Mouse (Mus musculus): Measurements from ENCODE around the gene Gm11639. TPM values are rescaled to one million over a fixed set of nuclear protein-coding genes. Genes with fewer than 3 reads are reported as not detected.

The Gm11639 gene
- not detected in 2 replicates for polyA plus RNA-seq (2014; fragmentation: Nextera tagmentation; extraction: Ambion mirVana)

DNA sequence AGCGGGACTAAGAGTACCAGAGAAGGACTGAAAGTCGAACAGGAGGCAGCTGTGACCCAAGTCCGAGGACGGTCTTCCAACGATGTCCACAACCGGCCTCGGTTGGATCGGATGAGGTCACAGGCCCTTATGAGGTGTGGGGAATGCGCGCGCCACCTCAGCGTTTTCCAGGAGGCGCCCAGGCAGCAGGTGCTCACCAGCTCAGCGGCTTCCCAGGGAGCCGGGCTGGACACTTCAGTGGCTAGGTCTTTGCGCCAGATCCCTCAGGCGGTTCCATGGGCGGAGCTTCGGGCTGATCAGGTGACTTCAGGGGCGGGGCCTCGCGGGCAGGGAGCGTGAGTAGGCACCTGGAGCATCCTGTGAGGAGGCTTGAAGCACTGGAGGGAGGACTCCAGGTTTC, at the start of gene Gm11639:
Gm11639 (plus strand) TSS at position 160 of the 400 bp plus-strand sequence.
- no peak within 1 kb of the TSS for H3K4me3 ChIP-seq (ENCODE audit: low read depth, low read length)
- WGBS: 23% methylated on average over 23 of the region's 23 CpGs
- H3K36me3 ChIP-seq (ENCODE audit: control insufficient read depth, insufficient read depth, low read length): no peaks in the 10 kb centered on the region
- H3K9ac ChIP-seq (ENCODE audit: low read length): no peak within 1 kb of the TSS
- peak within 1 kb of the TSS; percentile 19 for H3K4me2 ChIP-seq (ENCODE audit: low read depth)
- H3K27me3 ChIP-seq (ENCODE audit: control insufficient read depth, insufficient read depth, low read length): no peaks in the 10 kb centered on the region
- DNase-seq (ENCODE audit: low spot score) (no peak), ATAC-seq (ENCODE audit: insufficient read depth, low FRiP score, low TSS enrichment) (no peak)
- no peak within 1 kb of the TSS for H3K27ac ChIP-seq (ENCODE audit: low read depth, low read length)
- no peaks in the 10 kb centered on the region for H3K9me3 ChIP-seq (ENCODE audit: control insufficient read depth, low read length)
- H3K4me1 ChIP-seq (ENCODE audit: control insufficient read depth, insufficient read depth, low read length): no peaks in the 10 kb centered on the region

DNA sequence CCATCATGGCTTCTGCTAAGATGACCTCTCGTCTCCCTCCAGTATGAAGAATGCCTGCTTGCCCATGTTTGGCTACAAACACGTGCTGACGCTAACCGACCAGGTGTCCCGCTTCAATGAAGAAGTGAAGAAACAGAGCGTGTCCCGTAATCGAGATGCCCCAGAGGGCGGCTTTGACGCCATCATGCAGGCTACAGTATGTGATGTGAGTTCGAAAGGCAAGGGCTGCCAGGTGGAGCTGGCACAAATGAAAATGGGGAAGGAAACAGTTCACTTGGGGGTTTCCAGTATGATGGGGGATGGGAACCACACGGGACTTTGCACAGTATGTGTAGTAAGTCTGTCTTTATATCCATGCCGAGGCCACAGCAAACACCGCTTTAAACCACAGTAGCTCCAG, 48.5 kb upstream of the Gm11639 start:
- ATAC-seq (ENCODE audit: insufficient read depth, low FRiP score, low TSS enrichment) (no peak), DNase-seq (ENCODE audit: low spot score) (no peak)
- WGBS: 90% methylated on average over 14 of the region's 14 CpGs
- H3K4me3 ChIP-seq (ENCODE audit: low read depth, low read length): no peak overlapping the region
- H3K4me1 ChIP-seq (ENCODE audit: control insufficient read depth, insufficient read depth, low read length): 0 out of 2 replicates have a peak, but pooled peaks cover 2% of the 10 kb centered on the region
- H3K4me2 ChIP-seq (ENCODE audit: low read depth): no peak overlapping the region
- no peaks in the 10 kb centered on the region for H3K36me3 ChIP-seq (ENCODE audit: control insufficient read depth, insufficient read depth, low read length)
- no peak overlapping the region for H3K27ac ChIP-seq (ENCODE audit: low read depth, low read length)
- no peaks in the 10 kb centered on the region for H3K9me3 ChIP-seq (ENCODE audit: control insufficient read depth, low read length)
- H3K27me3 ChIP-seq (ENCODE audit: control insufficient read depth, insufficient read depth, low read length): no peaks in the 10 kb centered on the region
- no peak overlapping the region for H3K9ac ChIP-seq (ENCODE audit: low read length)

DNA sequence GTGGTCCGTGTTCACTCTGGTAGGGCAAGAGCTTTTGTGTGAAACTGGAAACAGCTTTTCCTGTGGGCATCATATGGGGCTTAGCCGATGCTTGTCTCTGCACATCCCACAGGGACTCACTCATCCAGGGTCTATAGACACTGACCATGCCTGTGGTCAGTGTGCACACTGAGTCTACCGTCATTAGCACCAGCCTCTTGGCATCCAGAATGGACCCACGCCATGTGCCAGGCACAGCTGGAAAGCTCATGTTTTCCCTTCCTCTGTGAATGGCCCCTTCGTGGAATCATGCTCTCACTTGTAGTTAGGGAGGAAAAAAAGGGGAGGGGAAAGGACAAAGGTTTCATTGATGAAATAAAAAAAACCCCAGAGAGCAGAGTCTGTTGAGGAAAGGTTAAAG, 47.5 kb upstream of the Gm11639 start:
- ATAC-seq (ENCODE audit: insufficient read depth, low FRiP score, low TSS enrichment) (no peak), DNase-seq (ENCODE audit: low spot score) (peak; percentile 19)
- H3K4me1 ChIP-seq (ENCODE audit: control insufficient read depth, insufficient read depth, low read length): 0 out of 2 replicates have a peak, but pooled peaks cover 2% of the 10 kb centered on the region
- no peak overlapping the region for H3K4me3 ChIP-seq (ENCODE audit: low read depth, low read length)
- no peak overlapping the region for H3K27ac ChIP-seq (ENCODE audit: low read depth, low read length)
- no peaks in the 10 kb centered on the region for H3K36me3 ChIP-seq (ENCODE audit: control insufficient read depth, insufficient read depth, low read length)
- H3K27me3 ChIP-seq (ENCODE audit: control insufficient read depth, insufficient read depth, low read length): no peaks in the 10 kb centered on the region
- no peak overlapping the region for H3K9ac ChIP-seq (ENCODE audit: low read length)
- H3K9me3 ChIP-seq (ENCODE audit: control insufficient read depth, low read length): no peaks in the 10 kb centered on the region
- H3K4me2 ChIP-seq (ENCODE audit: low read depth): no peak overlapping the region
- 52% methylated on average over 5 of the region's 5 CpGs for WGBS

DNA sequence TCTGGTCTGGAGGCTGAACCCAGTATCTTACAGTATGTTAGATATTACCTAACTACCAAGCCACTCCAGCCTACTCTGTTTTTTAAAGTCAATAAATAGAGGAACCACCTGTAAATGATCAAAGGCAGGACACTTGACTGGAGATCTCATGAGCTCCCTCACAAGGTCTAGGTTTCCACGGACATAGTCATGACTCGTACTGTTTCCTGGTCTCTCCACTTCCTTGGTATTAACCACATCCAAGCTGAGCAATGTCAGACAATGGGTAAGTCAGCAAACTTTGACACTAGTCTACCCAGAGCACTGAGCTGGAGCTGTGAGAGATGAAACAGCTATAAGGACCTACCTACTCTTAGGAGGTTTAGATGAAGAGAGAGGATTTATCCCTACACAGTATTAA, 46.6 kb upstream of the Gm11639 start:
- ATAC-seq (ENCODE audit: insufficient read depth, low FRiP score, low TSS enrichment): no peak
- H3K9me3 ChIP-seq (ENCODE audit: control insufficient read depth, low read length): no peaks in the 10 kb centered on the region
- no peak overlapping the region for H3K4me3 ChIP-seq (ENCODE audit: low read depth, low read length)
- H3K4me2 ChIP-seq (ENCODE audit: low read depth): no peak overlapping the region
- no peak overlapping the region for H3K9ac ChIP-seq (ENCODE audit: low read length)
- DNase-seq (ENCODE audit: low spot score): no peak
- H3K27me3 ChIP-seq (ENCODE audit: control insufficient read depth, insufficient read depth, low read length): no peaks in the 10 kb centered on the region
- 86% methylated on average over 2 of the region's 2 CpGs for WGBS
- no peak overlapping the region for H3K27ac ChIP-seq (ENCODE audit: low read depth, low read length)
- 0 out of 2 replicates have a peak, but pooled peaks cover 2% of the 10 kb centered on the region for H3K4me1 ChIP-seq (ENCODE audit: control insufficient read depth, insufficient read depth, low read length)
- H3K36me3 ChIP-seq (ENCODE audit: control insufficient read depth, insufficient read depth, low read length): no peaks in the 10 kb centered on the region

DNA sequence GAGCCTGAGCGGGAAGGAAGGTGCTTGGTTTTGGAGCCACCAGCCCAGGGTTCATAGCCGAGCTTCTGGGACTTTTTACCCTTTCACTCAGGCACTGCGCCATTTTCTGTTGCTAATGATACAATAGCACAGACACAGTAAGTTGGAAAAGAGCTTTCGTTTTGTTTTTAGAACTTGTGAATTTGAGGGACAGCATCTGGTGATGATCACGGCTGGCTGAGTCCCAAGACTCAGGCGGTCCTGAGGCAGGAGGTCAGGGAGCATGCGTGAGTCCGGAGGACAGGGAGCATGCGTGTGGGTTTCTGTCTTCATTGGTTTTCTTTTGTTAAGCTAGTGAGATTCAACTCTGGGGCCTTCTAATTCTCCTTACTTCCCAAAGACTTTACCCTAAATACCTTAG, 45.9 kb upstream of the Gm11639 start:
- H3K9ac ChIP-seq (ENCODE audit: low read length): no peak overlapping the region
- 0 out of 2 replicates have a peak, but pooled peaks cover 2% of the 10 kb centered on the region for H3K4me1 ChIP-seq (ENCODE audit: control insufficient read depth, insufficient read depth, low read length)
- H3K27me3 ChIP-seq (ENCODE audit: control insufficient read depth, insufficient read depth, low read length): no peaks in the 10 kb centered on the region
- DNase-seq (ENCODE audit: low spot score) (no peak), ATAC-seq (ENCODE audit: insufficient read depth, low FRiP score, low TSS enrichment) (no peak)
- H3K9me3 ChIP-seq (ENCODE audit: control insufficient read depth, low read length): no peaks in the 10 kb centered on the region
- no peak overlapping the region for H3K4me2 ChIP-seq (ENCODE audit: low read depth)
- H3K4me3 ChIP-seq (ENCODE audit: low read depth, low read length): no peak overlapping the region
- 88% methylated on average over 9 of the region's 9 CpGs for WGBS
- no peaks in the 10 kb centered on the region for H3K36me3 ChIP-seq (ENCODE audit: control insufficient read depth, insufficient read depth, low read length)
- H3K27ac ChIP-seq (ENCODE audit: low read depth, low read length): no peak overlapping the region

DNA sequence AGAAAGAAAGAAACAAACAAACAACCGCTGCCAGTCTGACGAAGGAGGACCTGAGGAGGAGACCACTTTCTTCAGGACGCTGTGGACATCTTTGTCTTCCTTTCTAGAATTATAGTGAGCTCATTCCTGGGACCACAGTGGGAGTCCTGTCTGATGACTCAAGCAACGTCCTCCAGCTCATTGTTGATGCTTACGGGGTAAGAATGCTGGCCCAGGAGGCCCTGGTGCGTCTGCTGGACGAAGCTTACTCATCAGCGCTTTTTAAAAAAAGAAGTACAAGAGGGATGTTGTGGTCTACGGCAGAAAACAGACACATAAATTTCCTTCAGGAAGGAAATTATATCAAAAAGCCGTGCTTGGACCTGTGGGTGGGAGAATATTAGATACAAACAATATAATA, 44.6 kb upstream of the Gm11639 start:
- Histone ChIP-seq H3K27ac (ENCODE audit: low read depth, low read length) (no peak overlapping the region), H3K4me1 (ENCODE audit: control insufficient read depth, insufficient read depth, low read length) (0 out of 2 replicates have a peak, but pooled peaks cover 2% of the 10 kb centered on the region), H3K36me3 (ENCODE audit: control insufficient read depth, insufficient read depth, low read length) (no peaks in the 10 kb centered on the region), H3K9ac (ENCODE audit: low read length) (no peak overlapping the region), H3K4me2 (ENCODE audit: low read depth) (no peak overlapping the region), H3K9me3 (ENCODE audit: control insufficient read depth, low read length) (no peaks in the 10 kb centered on the region), H3K27me3 (ENCODE audit: control insufficient read depth, insufficient read depth, low read length) (no peaks in the 10 kb centered on the region), H3K4me3 (ENCODE audit: low read depth, low read length) (no peak overlapping the region)
- DNase-seq (ENCODE audit: low spot score) (no peak), ATAC-seq (ENCODE audit: insufficient read depth, low FRiP score, low TSS enrichment) (no peak)
- WGBS: 83% methylated on average over 10 of the region's 10 CpGs

DNA sequence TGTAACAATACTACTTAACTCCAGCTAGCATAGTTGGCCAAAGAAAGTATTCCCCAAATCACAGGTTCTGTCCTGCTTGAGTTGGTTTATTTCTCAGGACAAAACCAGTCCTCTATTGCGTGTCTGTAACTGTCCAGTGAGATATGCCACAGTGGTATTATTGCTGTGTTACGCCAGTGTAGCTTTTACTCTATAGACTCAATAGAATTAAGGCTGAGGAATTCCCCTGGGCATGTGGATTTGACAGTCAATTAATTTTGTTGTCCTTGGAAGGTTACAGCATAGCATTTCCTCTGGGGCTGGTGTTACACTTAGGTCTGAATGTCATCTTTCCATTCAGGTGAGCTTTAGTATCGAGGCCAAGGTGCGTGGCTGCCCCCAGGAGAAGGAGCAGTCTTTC, 42.3 kb upstream of the Gm11639 start:
- 89% methylated on average over 4 of the region's 4 CpGs for WGBS

DNA sequence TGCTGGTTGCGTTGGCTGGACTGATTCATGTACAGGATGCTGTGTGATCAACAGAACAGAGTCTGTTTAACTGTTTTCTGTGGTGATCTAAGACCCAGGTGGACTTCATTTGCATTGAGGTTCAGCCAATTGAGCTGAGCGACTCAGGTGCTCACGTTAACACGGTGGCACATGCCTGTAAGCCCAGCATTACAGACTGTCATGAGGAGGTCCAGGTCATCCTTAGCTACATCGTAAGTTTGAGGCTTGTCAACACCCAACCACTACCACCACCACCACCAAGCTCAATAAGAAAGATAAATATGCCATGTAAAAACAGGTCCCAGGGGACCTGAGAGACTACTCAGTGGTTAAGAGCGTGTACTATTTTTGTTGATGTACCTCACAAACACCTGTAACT, 40.1 kb upstream of the Gm11639 start:
- Histone ChIP-seq H3K36me3 (ENCODE audit: control insufficient read depth, insufficient read depth, low read length) (no peaks in the 10 kb centered on the region), H3K9ac (ENCODE audit: low read length) (no peak overlapping the region), H3K4me2 (ENCODE audit: low read depth) (no peak overlapping the region), H3K4me1 (ENCODE audit: control insufficient read depth, insufficient read depth, low read length) (no peaks in the 10 kb centered on the region), H3K9me3 (ENCODE audit: control insufficient read depth, low read length) (no peaks in the 10 kb centered on the region), H3K27ac (ENCODE audit: low read depth, low read length) (no peak overlapping the region), H3K4me3 (ENCODE audit: low read depth, low read length) (no peak overlapping the region), H3K27me3 (ENCODE audit: control insufficient read depth, insufficient read depth, low read length) (no peaks in the 10 kb centered on the region)
- DNase-seq (ENCODE audit: low spot score) (no peak), ATAC-seq (ENCODE audit: insufficient read depth, low FRiP score, low TSS enrichment) (no peak)
- WGBS: 93% methylated on average over 6 of the region's 6 CpGs

More for the DNA sequence above, 42.3 kb upstream of the Gm11639 start:
- no peaks in the 10 kb centered on the region for H3K36me3 ChIP-seq (ENCODE audit: control insufficient read depth, insufficient read depth, low read length)
- no peaks in the 10 kb centered on the region for H3K4me1 ChIP-seq (ENCODE audit: control insufficient read depth, insufficient read depth, low read length)
- no peaks in the 10 kb centered on the region for H3K9me3 ChIP-seq (ENCODE audit: control insufficient read depth, low read length)
- H3K27me3 ChIP-seq (ENCODE audit: control insufficient read depth, insufficient read depth, low read length): no peaks in the 10 kb centered on the region
- ATAC-seq (ENCODE audit: insufficient read depth, low FRiP score, low TSS enrichment) (no peak), DNase-seq (ENCODE audit: low spot score) (no peak)
- no peak overlapping the region for H3K4me3 ChIP-seq (ENCODE audit: low read depth, low read length)
- no peak overlapping the region for H3K9ac ChIP-seq (ENCODE audit: low read length)
- no peak overlapping the region for H3K4me2 ChIP-seq (ENCODE audit: low read depth)
- H3K27ac ChIP-seq (ENCODE audit: low read depth, low read length): no peak overlapping the region

DNA sequence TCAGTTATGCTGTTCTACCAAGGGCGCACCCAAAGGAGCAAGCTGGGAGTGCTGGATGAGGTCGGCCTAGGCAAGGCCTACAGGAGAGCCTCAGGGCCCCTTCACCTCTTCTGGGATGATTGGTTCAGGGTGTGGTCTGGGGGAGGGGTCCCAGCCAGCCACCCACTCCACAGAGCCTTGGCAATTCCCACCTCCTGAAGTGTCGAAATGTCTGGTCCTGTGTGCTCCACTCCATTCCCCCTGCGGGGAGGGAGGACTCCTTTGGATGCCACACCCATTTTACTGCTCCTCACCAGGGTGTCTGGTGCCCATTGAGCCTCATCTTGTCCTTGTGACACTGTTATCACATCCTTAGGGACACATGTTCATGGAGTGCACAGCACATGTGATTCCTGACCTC, 39.3 kb upstream of the Gm11639 start:
- Histone ChIP-seq H3K4me3 (ENCODE audit: low read depth, low read length) (no peak overlapping the region), H3K9ac (ENCODE audit: low read length) (no peak overlapping the region), H3K27ac (ENCODE audit: low read depth, low read length) (no peak overlapping the region), H3K9me3 (ENCODE audit: control insufficient read depth, low read length) (no peaks in the 10 kb centered on the region), H3K27me3 (ENCODE audit: control insufficient read depth, insufficient read depth, low read length) (no peaks in the 10 kb centered on the region), H3K4me2 (ENCODE audit: low read depth) (no peak overlapping the region), H3K36me3 (ENCODE audit: control insufficient read depth, insufficient read depth, low read length) (no peaks in the 10 kb centered on the region), H3K4me1 (ENCODE audit: control insufficient read depth, insufficient read depth, low read length) (no peaks in the 10 kb centered on the region)
- DNase-seq (ENCODE audit: low spot score) (no peak), ATAC-seq (ENCODE audit: insufficient read depth, low FRiP score, low TSS enrichment) (no peak)
- 68% methylated on average over 4 of the region's 4 CpGs for WGBS

Data from neural tube, embryonic 11.5 days (tissue).